Mouse (Mus musculus): ENCODE results near the gene Vmn1r21.
A peak's percentile ranks its signal among the peaks of the same experiment; 100 is the strongest.
"Not testable (repeated sequence)": the region's sequence is repeated elsewhere in the genome, so short reads cannot be mapped to it uniquely, and the experiment has no call there.

Gene Vmn1r21

GRCm38 (mm10) chr6:57850286-57850685 is at the start of gene Vmn1r21:
TSS of gene Vmn1r21 (minus strand) at chr6:57850343.
- DNase-seq, result no peak

DNA sequence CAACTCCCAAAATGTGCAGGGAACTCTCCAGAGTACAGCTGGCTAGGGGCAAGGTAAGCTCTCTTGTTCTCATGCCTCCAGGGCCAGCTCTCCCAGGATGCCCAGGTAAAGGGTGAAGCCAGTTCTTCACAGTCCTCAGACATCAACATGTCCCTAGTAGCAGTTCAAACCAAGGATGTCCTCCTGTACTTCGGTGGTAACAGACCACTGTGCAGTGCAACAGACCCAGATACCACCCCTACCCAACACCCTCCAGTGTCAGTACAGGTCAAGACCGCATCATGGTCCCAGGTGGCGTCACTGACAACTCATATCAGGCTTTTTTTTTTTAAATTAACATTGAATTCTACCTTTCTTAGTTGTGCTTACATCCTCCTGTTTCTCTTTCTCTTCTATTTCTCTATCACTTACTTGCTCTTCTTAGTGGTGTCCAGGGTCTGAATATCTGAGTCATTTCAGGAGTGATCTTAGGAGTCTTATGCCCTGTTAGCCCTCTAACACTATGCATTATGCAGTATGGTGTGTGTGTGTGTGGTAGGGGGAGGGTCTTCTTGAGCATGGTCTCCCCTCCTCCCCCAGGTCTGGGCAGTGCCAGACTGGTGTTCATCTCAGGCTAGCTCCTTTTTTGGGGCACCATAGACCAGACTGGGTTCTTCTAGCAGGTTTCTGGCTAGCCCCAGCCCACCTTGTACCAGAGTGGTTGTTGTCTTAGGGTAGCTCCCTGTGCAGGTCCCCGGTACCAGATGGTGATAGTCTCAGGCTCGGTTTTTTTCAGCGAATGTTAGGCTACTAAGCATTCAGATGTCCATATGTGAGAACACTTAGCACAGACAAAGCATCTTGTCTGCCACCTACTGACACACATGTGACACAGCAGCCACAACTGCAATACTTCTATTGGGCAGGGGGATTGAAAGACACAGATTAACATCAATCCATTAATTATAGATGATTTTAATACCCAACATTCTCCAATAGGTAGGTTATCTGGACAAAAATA is 9.2 kb upstream of the Vmn1r21 start:
- DNase-seq, result peak in 1 of 2 experiments; percentile 4

DNA sequence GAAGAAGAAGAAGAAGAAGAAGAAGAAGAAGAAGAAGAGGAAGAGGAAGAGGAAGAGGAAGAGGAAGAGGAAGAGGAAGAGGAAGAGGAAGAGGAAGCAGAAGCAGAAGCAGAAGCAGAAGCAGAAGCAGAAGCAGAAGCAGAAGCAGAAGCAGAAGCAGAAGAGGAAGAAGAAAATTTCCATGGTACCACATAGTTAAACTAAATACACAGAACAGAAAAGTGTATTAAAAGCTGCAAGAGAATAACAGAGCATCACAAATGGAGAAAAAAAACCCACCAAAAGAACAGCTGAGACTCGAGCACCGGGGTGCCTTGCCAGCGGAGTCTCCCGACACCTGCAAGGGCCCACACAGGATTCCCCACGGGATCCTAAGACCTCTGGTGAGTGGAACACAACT is 1.0 kb upstream of the Vmn1r21 start:
- DNase-seq, result not testable (repeated sequence)

DNA sequence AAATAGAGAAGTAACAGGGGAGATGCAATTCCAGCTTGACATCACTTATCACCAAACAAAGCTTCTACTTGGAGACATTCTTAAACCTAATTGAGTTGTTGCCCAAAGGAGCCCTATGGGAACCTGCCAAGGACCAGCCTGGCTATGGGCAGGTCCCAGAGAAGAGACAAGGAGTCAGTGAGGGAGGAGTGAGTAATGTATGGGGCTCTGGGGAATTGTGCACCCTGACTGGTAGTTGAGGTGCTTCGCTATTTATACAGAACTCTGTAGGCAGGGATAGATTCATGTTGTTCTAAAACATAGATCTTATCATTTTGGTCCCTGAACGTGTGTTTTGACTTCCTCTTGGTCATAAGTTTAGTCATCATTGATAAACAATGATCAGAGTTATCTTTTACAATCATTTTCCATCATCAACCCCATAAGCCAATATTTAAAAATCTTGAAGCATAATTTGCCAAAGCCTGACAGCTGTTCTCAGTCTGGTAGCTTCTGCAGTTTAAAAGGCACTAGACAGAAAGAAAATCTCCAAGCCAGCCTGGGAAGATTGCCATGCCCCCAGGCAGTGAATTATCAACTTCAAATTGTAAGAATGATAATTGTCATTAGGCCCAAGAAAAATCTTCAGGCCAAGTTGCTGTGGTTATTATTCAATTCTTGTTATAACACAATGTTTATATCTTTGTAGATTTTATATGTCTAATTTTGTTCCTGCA is 10.3 kb downstream of the Vmn1r21 start:
- no peak for DNase-seq

- DNase-seq, result no peak
Measured at GRCm38 (mm10) chr6:57825259-57825715, 24.9 kb downstream of the Vmn1r21 start.

DNA sequence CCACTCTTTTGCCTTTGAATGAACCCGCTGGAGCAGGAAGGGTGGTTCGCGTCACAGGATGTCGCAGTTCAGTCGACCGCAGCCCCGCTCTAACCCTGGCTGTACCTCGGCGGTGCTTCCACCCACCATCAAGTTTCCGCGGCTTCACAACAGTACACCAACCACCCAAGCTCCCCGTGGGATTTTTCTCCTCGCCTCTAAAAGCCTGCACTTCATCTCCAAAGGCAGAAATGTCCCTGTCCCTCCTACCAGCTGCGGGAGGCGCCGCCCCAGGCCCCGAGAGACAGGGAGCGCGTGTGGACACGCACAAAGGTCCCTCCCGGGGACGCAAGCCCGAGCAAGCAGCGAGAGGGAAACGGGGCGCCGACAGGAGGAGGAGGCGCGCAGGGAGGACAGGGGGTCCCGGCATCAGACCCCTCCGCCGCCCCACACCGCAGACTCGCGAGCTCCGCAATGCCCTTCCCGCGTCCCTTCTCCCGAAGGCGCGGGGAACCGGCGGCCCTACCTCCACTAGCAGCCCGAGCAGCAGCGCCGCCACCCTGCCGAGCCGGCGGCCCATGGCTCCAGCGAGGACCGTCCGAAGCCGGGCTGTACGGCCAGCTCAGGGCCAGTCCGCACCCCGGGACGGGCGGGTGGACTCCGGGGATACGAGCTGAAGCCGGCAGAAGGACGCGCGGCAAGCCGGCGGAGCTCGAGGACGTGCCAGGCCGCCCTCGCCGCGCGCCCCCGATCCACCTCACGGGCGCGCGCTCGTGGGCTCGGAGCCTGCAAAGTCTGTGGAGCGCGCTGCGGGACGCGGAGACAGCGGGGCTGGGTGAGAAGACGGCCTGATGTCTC is 25.5 kb downstream of the Vmn1r21 start, which contains the start of gene Vopp1:
Vopp1 (minus strand) TSS at position 738 of the 837 bp plus-strand sequence.
- peak; percentile 51 to 65 for DNase-seq

- DNase-seq, result no peak
Measured at GRCm38 (mm10) chr6:57823461-57823860, 26.7 kb downstream of the Vmn1r21 start.

GRCm38 (mm10) chr6:57822648-57823410 is 27.3 kb downstream of the Vmn1r21 start:
- no peak for DNase-seq

- no peak for DNase-seq
Measured at GRCm38 (mm10) chr6:57814436-57814940, 35.7 kb downstream of the Vmn1r21 start.

DNA sequence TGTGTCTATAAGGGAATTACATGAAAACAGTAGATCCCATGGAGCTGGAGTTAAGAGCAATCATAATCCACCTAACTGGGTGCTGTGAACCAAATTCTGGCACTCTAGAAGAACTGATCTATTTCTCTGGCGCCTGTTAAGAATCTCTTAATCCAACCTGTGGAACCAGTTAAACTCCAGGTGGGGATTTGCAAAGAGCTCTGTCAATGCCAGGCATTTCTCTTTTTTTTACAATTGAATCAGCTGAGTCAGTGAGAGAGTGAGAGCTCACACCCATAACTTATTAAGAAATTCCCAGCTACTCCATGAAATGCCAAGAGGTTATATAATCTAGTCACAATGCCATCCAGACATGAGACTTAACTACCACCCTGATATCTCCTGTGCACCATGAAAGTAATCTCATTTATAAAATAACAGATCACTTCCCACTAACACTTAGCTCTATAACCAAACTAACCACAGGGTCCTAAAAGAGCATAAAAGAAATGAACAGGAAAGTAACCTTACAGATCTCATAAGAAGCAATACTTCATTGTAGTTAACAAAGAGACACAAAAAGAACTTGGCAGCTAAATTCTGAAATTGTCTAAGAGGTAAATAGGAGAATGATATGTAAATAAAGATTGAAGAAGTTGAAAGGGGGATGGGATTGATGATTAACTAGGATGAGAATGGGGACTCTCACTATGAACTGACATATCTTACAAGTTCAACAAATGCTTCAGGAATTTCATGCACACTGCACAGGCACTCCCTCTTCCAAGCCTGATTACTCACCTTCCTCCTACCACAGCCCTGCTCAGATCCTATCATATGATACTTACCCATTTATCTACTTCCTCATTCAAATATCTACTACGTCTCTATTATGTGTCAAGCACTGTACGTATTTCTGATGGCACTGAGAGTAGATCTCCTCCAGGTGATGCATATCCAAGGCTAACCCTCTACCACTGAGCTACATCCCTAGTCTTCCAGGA is 38.1 kb downstream of the Vmn1r21 start:
- DNase-seq, result no peak

- DNase-seq, result no peak
Measured at GRCm38 (mm10) chr6:57805218-57806069, 44.7 kb downstream of the Vmn1r21 start.

- no peak for DNase-seq
Measured at GRCm38 (mm10) chr6:57803130-57803529, 47.0 kb downstream of the Vmn1r21 start.

DNA sequence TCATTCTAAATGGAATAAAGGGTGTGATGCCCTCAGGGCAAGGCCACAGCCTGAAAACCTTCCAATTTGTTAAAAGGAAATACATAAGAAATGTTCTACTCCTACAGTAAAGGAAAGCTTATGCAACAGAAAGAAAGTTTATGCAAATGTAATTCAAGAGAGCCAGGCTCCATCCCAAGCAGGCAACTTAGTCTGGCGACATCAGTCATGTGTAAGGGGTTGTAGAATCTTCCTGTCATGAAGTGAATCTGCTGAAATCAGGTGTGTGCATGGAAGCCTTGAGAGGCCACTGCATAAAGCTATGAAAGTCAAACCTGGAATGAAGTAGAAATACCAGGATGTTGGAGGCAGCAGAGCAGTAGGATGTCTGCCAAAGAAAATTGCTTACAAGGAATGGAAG is 51.2 kb downstream of the Vmn1r21 start:
- DNase-seq, result no peak

- DNase-seq, result no peak
Measured at GRCm38 (mm10) chr6:57796853-57797423, 53.2 kb downstream of the Vmn1r21 start.

DNA sequence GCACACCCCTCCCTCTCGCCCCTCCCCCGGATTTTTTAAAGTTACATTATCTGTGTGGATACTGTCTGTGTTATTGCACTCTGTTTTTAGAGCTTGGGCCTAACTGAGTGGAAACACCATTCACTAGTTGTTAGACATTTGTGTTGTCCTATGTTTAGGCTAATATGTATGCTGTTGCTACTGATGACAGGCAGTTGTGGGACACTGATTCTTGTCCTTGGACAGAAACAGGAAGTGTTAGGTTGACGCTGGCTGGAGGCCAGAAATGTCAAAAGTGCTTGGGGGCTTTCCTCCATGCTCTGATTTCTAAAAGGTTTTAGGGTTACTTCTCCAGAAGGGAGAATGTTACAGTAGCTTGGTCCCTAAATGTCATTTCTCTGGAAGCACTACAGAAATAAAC is 54.3 kb downstream of the Vmn1r21 start:
- peak; percentile 16 to 30 for DNase-seq

All from spleen, adult 18-20 months (tissue).